Mouse (Mus musculus) myocyte (in vitro differentiated cells): ENCODE measurements around the gene Gpr174. TPM values are rescaled to one million over a fixed set of nuclear protein-coding genes. Genes with fewer than 3 reads are reported as not detected.

Source experiments
- H3K27me3 ChIP-seq: one replicate; pipeline ENCODE4 v1.6.1; 2011; ENCODE audit not compliant: control insufficient read depth, insufficient read depth, insufficient read length
- H3K36me3 ChIP-seq: one replicate; pipeline ENCODE4 v1.6.1; 2011; ENCODE audit not compliant: control insufficient read depth, insufficient read depth
- H3K4me2 ChIP-seq: one replicate; pipeline ENCODE4 v1.6.1; 2011; ENCODE audit warnings: low read depth, control low read depth
- H3K4me3 ChIP-seq: one replicate; pipeline ENCODE4 v1.5.1; 2011; ENCODE audit warnings: mild to moderate bottlenecking, control low read depth, moderate library complexity
- H3K79me2 ChIP-seq: one replicate; pipeline ENCODE4 v1.6.1; 2011; ENCODE audit not compliant: control insufficient read depth, insufficient read depth
- H3ac ChIP-seq: one replicate; pipeline ENCODE4 v1.6.1; 2011; ENCODE audit not compliant: control insufficient read depth, insufficient read length
- CEBPB ChIP-seq: IDR thresholded peaks from 2 replicates; pipeline ENCODE4 v1.6.1; 2011; ENCODE audit warnings: mild to moderate bottlenecking, moderate library complexity; ENCODE audit not compliant: poor library complexity, insufficient read depth, severe bottlenecking
- E2F4 ChIP-seq: IDR thresholded peaks from one replicate; pipeline ENCODE4 v1.6.1; 2011; ENCODE audit warnings: mild to moderate bottlenecking, control low read depth, moderate library complexity; ENCODE audit not compliant: insufficient read depth
- MAX ChIP-seq: IDR thresholded peaks from one replicate; pipeline ENCODE4 v1.6.1; 2011; ENCODE audit warnings: low read depth, mild to moderate bottlenecking, control low read depth
- MYOD1 ChIP-seq, 3 experiments: IDR thresholded peaks; one replicate each; pipeline ENCODE4 v1.6.1; 2011; ENCODE audit warnings: control low read depth in 2 of 3, low read depth in 2 of 3, mild to moderate bottlenecking in 2 of 3, moderate library complexity in 1 of 3; ENCODE audit not compliant: insufficient read length in 2 of 3, control insufficient read depth in 1 of 3
- MYOG ChIP-seq, 3 experiments: IDR thresholded peaks; one replicate each; pipeline ENCODE4 v1.6.1; 2011; ENCODE audit warnings: control low read depth in 2 of 3, low read depth in 2 of 3, mild to moderate bottlenecking in 2 of 3; ENCODE audit not compliant: insufficient read length in 2 of 3, control insufficient read depth in 1 of 3, insufficient read depth in 1 of 3
- POLR2A ChIP-seq: IDR thresholded peaks from one replicate; pipeline ENCODE4 v1.6.1; 2011; ENCODE audit warnings: low read depth, mild to moderate bottlenecking, control low read depth, moderate library complexity; ENCODE audit not compliant: insufficient read length
- POLR2AphosphoS2 ChIP-seq: IDR thresholded peaks from one replicate; pipeline ENCODE4 v1.6.1; 2011; ENCODE audit warnings: low read depth, control low read depth; ENCODE audit not compliant: insufficient read length
- REST ChIP-seq: IDR thresholded peaks from one replicate; pipeline ENCODE4 v1.6.1; 2011; ENCODE audit warnings: mild to moderate bottlenecking, control low read depth, moderate library complexity; ENCODE audit not compliant: insufficient read depth, insufficient read length
- SRF ChIP-seq: IDR thresholded peaks from one replicate; pipeline ENCODE4 v1.6.1; 2011; ENCODE audit warnings: low read depth; ENCODE audit not compliant: control insufficient read depth, insufficient read length
- TCF12 ChIP-seq: IDR thresholded peaks from one replicate; pipeline ENCODE4 v1.6.1; 2011; ENCODE audit warnings: mild to moderate bottlenecking, control low read depth; ENCODE audit not compliant: poor library complexity, insufficient read depth, severe bottlenecking
- TCF3 ChIP-seq: IDR thresholded peaks from one replicate; pipeline ENCODE4 v1.6.1; 2011; ENCODE audit warnings: low read depth, control low read depth; ENCODE audit not compliant: insufficient read length
- USF1 ChIP-seq: IDR thresholded peaks from one replicate; pipeline ENCODE4 v1.6.1; 2011; ENCODE audit warnings: low read depth, mild to moderate bottlenecking, control low read depth, moderate library complexity
- polyA plus RNA-seq: library from polyadenylated mRNA; unstranded; fragments of >200 nt; fragmentation: generic; extraction: Trizol; gene quantifications from one replicate; pipeline ENCODE4 v1.2.1, GENCODE M21; 2012; ENCODE audit warnings: missing spikeins

The Gpr174 gene
- polyA plus RNA-seq, 1 experiment, result not detected

GRCm38 (mm10) chrX:107298761-107299160, 43.1 kb downstream of the Gpr174 start:
- Histone ChIP-seq H3K4me2 (no peak overlapping the region), H3K4me3 (no peak overlapping the region), H3K36me3 (no peaks in the 10 kb centered on the region), H3K27me3 (no peaks in the 10 kb centered on the region), H3K79me2 (no peaks in the 10 kb centered on the region), H3ac (no peak overlapping the region)
- TF ChIP-seq POLR2AphosphoS2, result no peak
- TF ChIP-seq USF1, result no peak
- TF ChIP-seq MYOD1 (IDR thresholded peaks at IDR 0.05; ENCODE audit: control insufficient read depth in 1 of 3, insufficient read length in 2 of 3, low read depth in 2 of 3), result no peak
- no peak for TF ChIP-seq MYOG (IDR thresholded peaks at IDR 0.05; ENCODE audit: control insufficient read depth in 1 of 3, insufficient read depth in 1 of 3, insufficient read length in 2 of 3, low read depth in 2 of 3)
- TF ChIP-seq E2F4, result no peak

- Histone ChIP-seq H3K4me2 (no peak overlapping the region), H3K27me3 (no peaks in the 10 kb centered on the region), H3K79me2 (no peaks in the 10 kb centered on the region), H3K4me3 (no peak overlapping the region), H3K36me3 (no peaks in the 10 kb centered on the region), H3ac (no peak overlapping the region)
- no peak for TF ChIP-seq TCF12
- no peak for TF ChIP-seq USF1
- no peak for TF ChIP-seq MYOG (IDR thresholded peaks at IDR 0.05; ENCODE audit: control insufficient read depth in 1 of 3, insufficient read depth in 1 of 3, insufficient read length in 2 of 3, low read depth in 2 of 3)
- TF ChIP-seq MAX, result no peak
- TF ChIP-seq TCF3, result no peak
- no peak for TF ChIP-seq CEBPB
- TF ChIP-seq POLR2AphosphoS2, result no peak
- no peak for TF ChIP-seq POLR2A
- TF ChIP-seq SRF, result no peak
- TF ChIP-seq MYOD1 (IDR thresholded peaks at IDR 0.05; ENCODE audit: control insufficient read depth in 1 of 3, insufficient read length in 2 of 3, low read depth in 2 of 3), result no peak
- TF ChIP-seq REST, result no peak
- no peak for TF ChIP-seq E2F4
Observed at GRCm38 (mm10) chrX:107306492-107306891, 50.8 kb downstream of the Gpr174 start.

- no peak overlapping the region for H3ac ChIP-seq
- H3K36me3 ChIP-seq, result no peaks in the 10 kb centered on the region
- no peaks in the 10 kb centered on the region for H3K27me3 ChIP-seq
- no peaks in the 10 kb centered on the region for H3K79me2 ChIP-seq
- no peak overlapping the region for H3K4me3 ChIP-seq
- no peak for TF ChIP-seq POLR2AphosphoS2
- no peak for TF ChIP-seq E2F4
- H3K4me2 ChIP-seq, result no peak overlapping the region
Observed at GRCm38 (mm10) chrX:107312533-107312932, 56.9 kb downstream of the Gpr174 start.

GRCm38 (mm10) chrX:107325697-107326381, 70.2 kb downstream of the Gpr174 start:
- TF ChIP-seq POLR2AphosphoS2 (no peak), CEBPB (no peak), SRF (no peak), MAX (no peak), TCF12 (no peak), POLR2A (no peak), USF1 (no peak), MYOD1 (IDR thresholded peaks at IDR 0.05; ENCODE audit: control insufficient read depth in 1 of 3, insufficient read length in 2 of 3, low read depth in 2 of 3) (no peak), MYOG (IDR thresholded peaks at IDR 0.05; ENCODE audit: control insufficient read depth in 1 of 3, insufficient read depth in 1 of 3, insufficient read length in 2 of 3, low read depth in 2 of 3) (no peak), E2F4 (no peak), TCF3 (no peak), REST (no peak)
- no peaks in the 10 kb centered on the region for H3K36me3 ChIP-seq
- no peaks in the 10 kb centered on the region for H3K27me3 ChIP-seq
- H3ac ChIP-seq, result no peak overlapping the region
- H3K4me3 ChIP-seq, result no peak overlapping the region
- no peak overlapping the region for H3K4me2 ChIP-seq
- no peaks in the 10 kb centered on the region for H3K79me2 ChIP-seq

- TF ChIP-seq CEBPB (no peak), POLR2A (no peak), MYOD1 (IDR thresholded peaks at IDR 0.05; ENCODE audit: control insufficient read depth in 1 of 3, insufficient read length in 2 of 3, low read depth in 2 of 3) (no peak), E2F4 (no peak), USF1 (no peak), MAX (no peak), REST (no peak), POLR2AphosphoS2 (no peak), MYOG (IDR thresholded peaks at IDR 0.05; ENCODE audit: control insufficient read depth in 1 of 3, insufficient read depth in 1 of 3, insufficient read length in 2 of 3, low read depth in 2 of 3) (no peak), TCF3 (no peak), SRF (no peak), TCF12 (no peak)
- Histone ChIP-seq H3K4me3 (no peak overlapping the region), H3ac (no peak overlapping the region)
Observed at GRCm38 (mm10) chrX:107329849-107330248, 74.2 kb downstream of the Gpr174 start.

More at GRCm38 (mm10) chrX:107329849-107330248, 74.2 kb downstream of the Gpr174 start:
- no peaks in the 10 kb centered on the region for H3K27me3 ChIP-seq
- no peak overlapping the region for H3K4me2 ChIP-seq
- H3K79me2 ChIP-seq, result no peaks in the 10 kb centered on the region
- H3K36me3 ChIP-seq, result no peaks in the 10 kb centered on the region
